Mouse (Mus musculus): ENCODE results near the gene Adgrg3. TPM values are rescaled to one million over a fixed set of nuclear protein-coding genes. Genes with fewer than 3 reads are reported as not detected.
A peak's percentile ranks its signal among the peaks of the same experiment; 100 is the strongest.

Adgrg3 gene
- total and polyA plus RNA-seq, 3 experiments, result 0.08 TPM; not detected in 2

GRCm38 (mm10) chr8:95078055-95078454 lies 60.6 kb downstream of the Adgrg3 start:
- no peaks in the 10 kb centered on the region; the same call in 1 of the 2 replicates for H3K79me2 ChIP-seq (ENCODE audit: control insufficient read depth, insufficient read depth, low read length, poor library complexity)
- H3K27ac ChIP-seq (ENCODE audit: control insufficient read depth, low read depth, low read length), result no peak overlapping the region
- no peaks in the 10 kb centered on the region for H3K9me3 ChIP-seq (replicated peaks; ENCODE audit: insufficient read depth, low read length)
- peaks cover 0 to 2% of the 10 kb centered on the region in 2 experiments; a peak in 2 of 4 replicates for H3K36me3 ChIP-seq (ENCODE audit: control insufficient read depth in 1 of 2, insufficient read depth in 2 of 2, low read length in 2 of 2)
- peak; percentile 11 for DNase-seq (ENCODE audit: low read depth, low spot score)
- H3K4me3 ChIP-seq (ENCODE audit: control insufficient read depth in 1 of 2, insufficient read depth in 1 of 2, low read depth in 2 of 2, low read length in 2 of 2), result no peak overlapping the region
- no peak overlapping the region for H3K9ac ChIP-seq (ENCODE audit: control insufficient read depth, low read depth, low read length, poor library complexity, severe bottlenecking)
- no peaks in the 10 kb centered on the region; a peak in 1 of 4 replicates for H3K27me3 ChIP-seq (ENCODE audit: control insufficient read depth in 1 of 2, insufficient read depth in 2 of 2, low read length in 2 of 2)
- no peak for TF ChIP-seq CHD2 (IDR thresholded peaks at IDR 0.05; ENCODE audit: low read length)
- no peak for TF ChIP-seq POLR2A (IDR thresholded peaks at IDR 0.05; ENCODE audit: control insufficient read depth in 1 of 2, insufficient read depth in 1 of 2, low read depth in 1 of 2, low read length in 2 of 2, poor library complexity in 1 of 2)
- no peak for TF ChIP-seq GABPA (IDR thresholded peaks at IDR 0.05; ENCODE audit: low read depth, low read length)
- TF ChIP-seq TAL1 (IDR thresholded peaks at IDR 0.05; ENCODE audit: low read length), result no peak
- TF ChIP-seq SIN3A (IDR thresholded peaks at IDR 0.05; ENCODE audit: low read length), result no peak
- TF ChIP-seq POLR2AphosphoS5 (IDR thresholded peaks at IDR 0.05; ENCODE audit: borderline replicate concordance, low read depth, low read length), result no peak
- TF ChIP-seq USF2 (IDR thresholded peaks at IDR 0.05; ENCODE audit: borderline replicate concordance in 1 of 2, insufficient read depth in 1 of 2, low read depth in 1 of 2, low read length in 2 of 2), result no peak
- TF ChIP-seq CHD1 (IDR thresholded peaks at IDR 0.05; ENCODE audit: low read depth, low read length), result no peak
- H3K4me1 ChIP-seq (ENCODE audit: control insufficient read depth in 1 of 2, insufficient read depth in 2 of 2, low read length in 2 of 2), result peaks cover 4 to 14% of the 10 kb centered on the region in 2 experiments

GRCm38 (mm10) chr8:95079305-95079704 lies 61.8 kb downstream of the Adgrg3 start:
- no peaks in the 10 kb centered on the region for H3K9me3 ChIP-seq (replicated peaks; ENCODE audit: insufficient read depth, low read length)
- peaks cover 4 to 14% of the 10 kb centered on the region in 2 experiments for H3K4me1 ChIP-seq (ENCODE audit: control insufficient read depth in 1 of 2, insufficient read depth in 2 of 2, low read length in 2 of 2)
- no peaks in the 10 kb centered on the region for H3K27me3 ChIP-seq (ENCODE audit: control insufficient read depth in 1 of 2, insufficient read depth in 2 of 2, low read length in 2 of 2)
- H3K9ac ChIP-seq (ENCODE audit: control insufficient read depth, low read depth, low read length, poor library complexity, severe bottlenecking), result no peak overlapping the region
- no peaks in the 10 kb centered on the region; the same call in 1 of the 2 replicates for H3K79me2 ChIP-seq (ENCODE audit: control insufficient read depth, insufficient read depth, low read length, poor library complexity)
- H3K27ac ChIP-seq (ENCODE audit: control insufficient read depth, low read depth, low read length), result no peak overlapping the region
- DNase-seq (ENCODE audit: low read depth, low spot score), result no peak
- TF ChIP-seq ZNF384 (IDR thresholded peaks at IDR 0.05; ENCODE audit: low read depth, low read length), result no peak
- no peak for TF ChIP-seq CHD1 (IDR thresholded peaks at IDR 0.05; ENCODE audit: low read depth, low read length)
- no peak for TF ChIP-seq GABPA (IDR thresholded peaks at IDR 0.05; ENCODE audit: low read depth, low read length)
- no peak for TF ChIP-seq SIN3A (IDR thresholded peaks at IDR 0.05; ENCODE audit: low read length)
- no peak for TF ChIP-seq ZC3H11A (IDR thresholded peaks at IDR 0.05; ENCODE audit: low read depth, low read length)
- no peak for TF ChIP-seq CHD2 (IDR thresholded peaks at IDR 0.05; ENCODE audit: low read length)
- no peak for TF ChIP-seq HCFC1 (IDR thresholded peaks at IDR 0.05; ENCODE audit: low read depth, low read length)
- TF ChIP-seq RCOR1 (IDR thresholded peaks at IDR 0.05; ENCODE audit: low read depth, low read length), result no peak
- no peak for TF ChIP-seq MEF2A (IDR thresholded peaks at IDR 0.05; ENCODE audit: extremely low read depth, insufficient replicate concordance, low read depth, low read length, poor library complexity, severe bottlenecking)
- no peak for TF ChIP-seq CTCF (IDR thresholded peaks at IDR 0.05 in 2 of 3, conservative IDR thresholded peaks at IDR 0.05 in 1 of 3; ENCODE audit: control insufficient read depth in 1 of 3, insufficient read depth in 1 of 3, low read depth in 2 of 3, low read length in 3 of 3, poor library complexity in 1 of 3, severe bottlenecking in 1 of 3)
- no peak for TF ChIP-seq KAT2A (conservative IDR thresholded peaks at IDR 0.05; ENCODE audit: low read depth, low read length)
- H3K4me3 ChIP-seq (ENCODE audit: control insufficient read depth in 1 of 2, insufficient read depth in 1 of 2, low read depth in 2 of 2, low read length in 2 of 2), result no peak overlapping the region; a peak in 1 of 4 replicates
- H3K36me3 ChIP-seq (ENCODE audit: control insufficient read depth in 1 of 2, insufficient read depth in 2 of 2, low read length in 2 of 2), result peaks cover 0 to 2% of the 10 kb centered on the region in 2 experiments; a peak in 2 of 4 replicates
